Mouse (Mus musculus): ENCODE results near the gene Usp48. TPM values are rescaled to one million over a fixed set of nuclear protein-coding genes. Genes with fewer than 3 reads are reported as not detected.

Usp48 gene
- total and polyA plus RNA-seq, 3 experiments: 27.1 to 99.6 TPM; not detected in 1

DNA sequence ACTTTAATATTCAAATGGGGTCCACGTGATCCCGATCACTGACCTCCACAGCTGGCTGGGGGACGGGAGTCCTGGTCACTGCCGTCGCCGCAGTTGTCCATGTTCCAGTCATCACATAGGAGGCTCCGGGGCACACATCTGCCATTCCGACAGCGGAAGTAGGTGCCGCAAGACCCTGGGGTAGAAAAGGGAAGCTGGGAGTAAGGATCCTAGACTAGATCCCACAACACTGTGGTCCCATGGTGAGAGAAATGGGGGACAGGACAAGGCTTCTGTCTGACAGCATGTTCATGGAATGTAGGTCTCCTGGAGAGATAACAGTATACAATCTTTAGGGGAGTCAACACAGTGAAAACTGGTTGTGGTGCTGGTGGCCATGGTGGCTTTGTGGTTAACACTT lies 19.1 kb upstream of the Usp48 start, which contains the start of gene Ldlrad2:
Ldlrad2 (minus strand) TSS at position 101 of the 400 bp plus-strand sequence.
- no peak within 1 kb of the TSS for H3K27ac ChIP-seq (ENCODE audit: control insufficient read depth, low read depth, low read length)
- DNase-seq (ENCODE audit: low read depth, low spot score): no peak
- H3K36me3 ChIP-seq (ENCODE audit: control insufficient read depth in 1 of 2, insufficient read depth in 2 of 2, low read length in 2 of 2): no peaks in the 10 kb centered on the region
- no peaks in the 10 kb centered on the region for H3K9me3 ChIP-seq (replicated peaks; ENCODE audit: insufficient read depth, low read length)
- no peaks in the 10 kb centered on the region for H3K79me2 ChIP-seq (ENCODE audit: control insufficient read depth, insufficient read depth, low read length, poor library complexity)
- no peaks in the 10 kb centered on the region for H3K4me1 ChIP-seq (ENCODE audit: control insufficient read depth in 1 of 2, insufficient read depth in 2 of 2, low read length in 2 of 2)
- H3K27me3 ChIP-seq (ENCODE audit: control insufficient read depth in 1 of 2, insufficient read depth in 2 of 2, low read length in 2 of 2): no peaks in the 10 kb centered on the region; a peak in 1 of 4 replicates
- H3K4me3 ChIP-seq (ENCODE audit: control insufficient read depth in 1 of 2, insufficient read depth in 1 of 2, low read depth in 2 of 2, low read length in 2 of 2): no peak within 1 kb of the TSS
- no peak within 1 kb of the TSS for H3K9ac ChIP-seq (ENCODE audit: control insufficient read depth, low read depth, low read length, poor library complexity, severe bottlenecking)
- TF ChIP-seq ETS1 (IDR thresholded peaks at IDR 0.05; ENCODE audit: low read depth, low read length) (no peak), MAZ (IDR thresholded peaks at IDR 0.05; ENCODE audit: low read depth, low read length) (no peak), USF2 (IDR thresholded peaks at IDR 0.05; ENCODE audit: borderline replicate concordance in 1 of 2, insufficient read depth in 1 of 2, low read depth in 1 of 2, low read length in 2 of 2) (no peak), SMC3 (IDR thresholded peaks at IDR 0.05; ENCODE audit: low read depth, low read length) (no peak), RCOR1 (IDR thresholded peaks at IDR 0.05; ENCODE audit: low read depth, low read length) (no peak), CHD2 (IDR thresholded peaks at IDR 0.05; ENCODE audit: low read length) (no peak), RAD21 (IDR thresholded peaks at IDR 0.05; ENCODE audit: low read depth, low read length) (no peak), CHD1 (IDR thresholded peaks at IDR 0.05; ENCODE audit: low read depth, low read length) (no peak), HCFC1 (IDR thresholded peaks at IDR 0.05; ENCODE audit: low read depth, low read length) (no peak), MAX (IDR thresholded peaks at IDR 0.05; ENCODE audit: low read length) (no peak), NRF1 (IDR thresholded peaks at IDR 0.05; ENCODE audit: insufficient read depth, low read depth, low read length, poor library complexity, severe bottlenecking) (no peak)

DNA sequence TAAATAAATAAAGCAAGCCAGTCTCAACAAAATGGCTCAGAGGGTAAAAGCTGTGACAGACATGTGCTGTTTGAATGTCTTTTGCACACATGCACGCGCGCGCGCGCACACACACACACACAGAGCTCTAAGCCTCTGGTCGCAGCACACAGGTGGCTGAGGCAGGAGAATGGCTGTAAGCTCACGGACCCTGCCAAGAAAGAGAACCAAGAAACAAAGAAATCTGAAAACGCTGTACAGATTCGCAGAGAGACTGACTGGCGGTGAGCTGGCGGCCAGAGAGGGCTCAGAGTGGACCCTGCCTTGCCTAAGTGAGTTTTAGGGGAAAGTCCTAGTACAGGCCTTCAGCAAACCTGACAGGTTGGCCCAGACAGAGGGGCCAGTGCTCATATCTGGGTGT lies 16.1 kb upstream of the Usp48 start:
- no peaks in the 10 kb centered on the region for H3K36me3 ChIP-seq (ENCODE audit: control insufficient read depth in 1 of 2, insufficient read depth in 2 of 2, low read length in 2 of 2)
- TF ChIP-seq HCFC1 (IDR thresholded peaks at IDR 0.05; ENCODE audit: low read depth, low read length) (no peak), ZMIZ1 (IDR thresholded peaks at IDR 0.05; ENCODE audit: low read depth, low read length) (no peak), RCOR1 (IDR thresholded peaks at IDR 0.05; ENCODE audit: low read depth, low read length) (no peak), USF2 (IDR thresholded peaks at IDR 0.05; ENCODE audit: borderline replicate concordance in 1 of 2, insufficient read depth in 1 of 2, low read depth in 1 of 2, low read length in 2 of 2) (no peak), CTCF (IDR thresholded peaks at IDR 0.05 in 2 of 3, conservative IDR thresholded peaks at IDR 0.05 in 1 of 3; ENCODE audit: control insufficient read depth in 1 of 3, insufficient read depth in 1 of 3, low read depth in 2 of 3, low read length in 3 of 3, poor library complexity in 1 of 3, severe bottlenecking in 1 of 3) (no peak), CHD1 (IDR thresholded peaks at IDR 0.05; ENCODE audit: low read depth, low read length) (no peak), GATA1 (IDR thresholded peaks at IDR 0.05; ENCODE audit: low read depth, low read length) (no peak), UBTF (IDR thresholded peaks at IDR 0.05; ENCODE audit: borderline replicate concordance, insufficient read depth, low read depth, low read length) (no peak), MEF2A (IDR thresholded peaks at IDR 0.05; ENCODE audit: extremely low read depth, insufficient replicate concordance, low read depth, low read length, poor library complexity, severe bottlenecking) (no peak)
- no peaks in the 10 kb centered on the region; a peak in 1 of 4 replicates for H3K27me3 ChIP-seq (ENCODE audit: control insufficient read depth in 1 of 2, insufficient read depth in 2 of 2, low read length in 2 of 2)
- no peaks in the 10 kb centered on the region for H3K79me2 ChIP-seq (ENCODE audit: control insufficient read depth, insufficient read depth, low read length, poor library complexity)
- no peak for DNase-seq (ENCODE audit: low read depth, low spot score)
- H3K9me3 ChIP-seq (replicated peaks; ENCODE audit: insufficient read depth, low read length): no peaks in the 10 kb centered on the region
- no peak overlapping the region for H3K27ac ChIP-seq (ENCODE audit: control insufficient read depth, low read depth, low read length)
- H3K4me1 ChIP-seq (ENCODE audit: control insufficient read depth in 1 of 2, insufficient read depth in 2 of 2, low read length in 2 of 2): no peaks in the 10 kb centered on the region
- no peak overlapping the region for H3K9ac ChIP-seq (ENCODE audit: control insufficient read depth, low read depth, low read length, poor library complexity, severe bottlenecking)
- no peak overlapping the region for H3K4me3 ChIP-seq (ENCODE audit: control insufficient read depth in 1 of 2, insufficient read depth in 1 of 2, low read depth in 2 of 2, low read length in 2 of 2)

Data from MEL (cell line).